Mouse (Mus musculus): Measurements from ENCODE around the gene Plppr5.

Gene Plppr5

DNA sequence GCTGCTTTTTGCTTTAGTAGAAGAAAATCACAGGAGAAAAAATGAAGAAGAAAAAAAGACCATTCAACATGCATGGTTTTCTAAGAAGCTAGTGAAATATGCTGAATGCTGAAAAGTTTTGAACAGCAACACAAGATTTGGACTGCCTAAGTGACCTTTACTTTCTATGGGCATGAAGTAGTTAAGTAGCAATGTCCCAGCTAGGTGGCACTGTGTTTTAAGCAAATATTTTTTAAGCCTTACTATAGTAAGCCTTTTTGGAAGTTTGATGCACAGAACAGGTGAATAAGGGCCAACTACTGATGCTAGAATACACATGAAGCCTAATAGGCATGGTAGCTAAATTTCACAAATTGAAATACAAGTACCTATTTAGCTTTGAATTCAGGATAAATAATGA lies 134.2 kb downstream of the Plppr5 start:
- DNase-seq (ENCODE audit: low spot score): no peak

DNA sequence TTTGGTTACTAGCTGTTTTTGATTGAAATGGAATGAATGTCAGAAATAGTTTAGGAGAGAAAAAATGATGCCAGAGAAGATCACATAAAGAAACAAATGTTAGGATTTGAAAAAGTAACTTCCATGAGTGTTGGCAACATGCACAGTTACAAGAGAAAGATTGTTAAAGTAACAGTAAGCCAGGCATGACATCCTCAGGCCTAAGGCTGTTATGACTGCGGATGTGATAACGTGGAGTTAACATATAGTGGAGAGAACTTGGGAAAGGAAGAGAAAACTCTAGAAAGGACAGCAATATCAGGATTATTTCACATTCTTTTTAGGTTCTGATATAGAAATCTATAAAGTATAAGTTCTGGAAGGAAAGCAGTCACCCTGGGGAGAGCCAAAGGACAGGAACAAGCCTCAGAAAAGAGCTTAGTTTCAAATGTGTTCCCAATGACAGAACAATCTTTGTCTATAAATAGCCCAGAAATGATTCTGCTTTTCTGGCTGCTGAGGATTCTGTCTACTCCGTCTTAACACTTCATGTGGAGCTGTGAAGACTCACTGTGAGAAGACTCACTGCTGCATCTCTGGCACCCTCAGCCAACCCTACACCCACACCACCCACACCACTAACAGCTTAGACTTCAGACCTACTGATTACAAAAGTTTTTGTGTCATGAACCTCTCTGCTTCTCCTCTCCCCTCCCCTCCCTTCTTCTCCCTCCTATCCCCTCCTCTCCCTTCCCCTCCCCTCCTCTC lies 142.1 kb downstream of the Plppr5 start:
- no peak for DNase-seq (ENCODE audit: low spot score)

DNA sequence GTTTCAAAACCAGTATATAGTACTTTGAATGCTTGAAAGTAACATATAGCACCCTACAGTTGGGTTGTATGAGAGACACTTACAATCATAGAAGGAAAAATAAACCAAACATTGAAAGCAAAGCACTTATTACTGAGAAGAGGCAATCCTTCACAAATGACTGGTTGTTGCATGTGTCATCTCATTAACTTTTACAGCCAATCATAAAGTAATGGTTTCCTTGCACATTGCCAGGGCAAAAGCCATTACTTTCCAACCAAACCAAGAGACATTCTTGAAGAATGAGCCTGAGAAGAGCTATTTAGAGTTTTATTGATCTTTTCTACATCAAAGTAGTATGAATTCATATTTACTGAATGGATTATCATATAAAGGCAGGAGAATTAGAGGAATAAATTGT lies 148.8 kb downstream of the Plppr5 start:
- DNase-seq (ENCODE audit: low spot score): no peak

DNA sequence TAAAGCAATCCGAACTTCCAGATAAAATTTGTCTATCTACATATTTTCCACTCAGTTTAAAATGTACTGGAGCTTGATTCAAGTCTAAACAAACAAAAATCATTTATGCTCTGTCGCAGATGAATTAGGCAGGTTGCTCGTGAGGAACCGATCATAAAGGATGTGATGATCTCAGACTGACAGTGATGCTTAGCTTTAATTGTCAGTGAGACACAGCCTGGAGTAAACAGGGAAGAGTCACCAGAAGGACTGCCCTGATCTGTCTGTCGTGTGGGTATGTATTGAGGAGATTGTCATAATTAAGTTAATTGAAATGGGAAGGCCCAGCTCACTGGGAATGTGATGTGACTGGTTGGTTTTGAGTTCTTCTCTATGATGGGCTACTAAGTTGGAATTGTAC lies 149.9 kb downstream of the Plppr5 start:
- peak; percentile 55 for DNase-seq (ENCODE audit: low spot score)

DNA sequence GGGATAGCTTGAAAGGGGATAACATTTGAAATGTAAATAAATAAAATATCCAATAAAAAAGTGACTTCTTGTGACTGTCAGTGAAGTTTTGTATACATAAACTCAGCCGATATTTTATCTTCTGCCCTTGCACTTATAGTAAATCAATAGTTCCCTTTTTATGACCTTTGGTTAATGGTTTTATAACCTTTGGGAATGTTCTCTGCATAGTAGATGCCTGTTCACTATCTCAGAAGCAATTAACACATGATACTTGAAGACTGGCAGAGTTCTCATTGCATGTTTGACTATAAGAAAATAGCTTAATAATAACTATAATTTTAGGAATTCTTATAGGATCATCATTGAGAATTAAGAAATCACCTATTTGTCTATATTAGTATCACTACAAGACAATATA lies 150.9 kb downstream of the Plppr5 start:
- DNase-seq (ENCODE audit: low spot score): no peak

DNA sequence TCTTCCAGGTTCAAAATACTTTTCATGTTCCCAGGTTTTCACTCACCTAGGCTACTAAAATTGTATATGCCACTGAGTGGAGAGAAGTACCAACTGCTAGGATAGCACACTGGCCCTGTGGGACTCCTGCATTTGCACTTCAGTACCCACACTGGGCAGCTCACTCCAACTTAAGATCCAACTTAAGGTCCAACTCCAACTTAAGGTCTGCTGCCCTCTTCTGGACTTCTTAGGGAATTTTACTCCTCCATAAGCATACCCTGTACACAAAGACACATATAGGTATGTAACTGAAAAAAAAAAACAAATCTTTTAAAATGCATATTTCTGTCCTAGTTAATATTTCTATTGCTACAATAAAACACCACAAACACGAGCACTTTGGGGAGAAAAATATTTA lies 153.5 kb downstream of the Plppr5 start:
- DNase-seq (ENCODE audit: low spot score): peak; percentile 42

DNA sequence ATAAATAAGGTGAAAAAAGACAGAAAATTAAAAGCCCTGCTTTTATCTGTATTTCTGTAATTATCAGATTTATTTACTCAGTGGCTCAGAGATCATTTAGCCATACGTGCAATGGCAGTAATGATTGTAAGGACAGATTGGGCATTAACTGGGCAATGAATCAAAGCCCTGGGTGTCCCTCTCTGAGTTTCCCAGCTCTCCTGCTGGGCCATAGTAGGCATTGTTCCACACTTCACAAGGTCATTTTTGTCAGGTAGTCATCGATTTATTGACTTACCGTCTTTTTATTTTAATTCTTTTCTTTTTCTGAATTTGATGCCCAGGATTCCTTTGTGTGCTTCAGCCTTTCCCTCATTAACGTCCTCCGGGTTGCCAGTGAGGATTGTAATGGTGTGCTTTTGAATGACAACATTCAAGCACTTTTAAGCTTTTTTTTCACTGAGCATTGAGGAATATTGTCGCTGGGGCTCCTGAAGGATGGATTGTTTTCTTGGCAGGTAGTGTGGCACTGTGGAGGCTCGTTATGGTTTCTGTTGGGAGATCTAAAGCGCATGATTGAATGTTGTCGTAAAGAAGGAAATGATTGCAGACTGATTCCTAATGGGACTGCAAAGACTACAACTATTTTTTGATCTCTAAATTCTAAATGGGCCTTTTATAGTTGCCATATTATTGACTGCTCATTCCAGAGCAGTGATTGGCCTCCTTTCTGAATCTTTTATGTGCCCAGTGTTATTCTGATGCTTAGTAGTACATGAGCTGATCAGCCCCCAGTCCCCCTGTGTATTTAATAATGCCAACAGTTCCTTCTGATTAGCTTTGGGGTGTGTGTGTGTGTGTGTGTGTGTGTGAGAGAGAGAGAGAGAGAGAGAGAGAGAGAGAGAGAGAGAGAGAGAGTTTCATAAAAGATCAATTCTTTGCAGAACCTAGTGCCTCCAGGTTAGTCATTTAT lies 154.8 kb downstream of the Plppr5 start:
- DNase-seq (ENCODE audit: low spot score): no peak

DNA sequence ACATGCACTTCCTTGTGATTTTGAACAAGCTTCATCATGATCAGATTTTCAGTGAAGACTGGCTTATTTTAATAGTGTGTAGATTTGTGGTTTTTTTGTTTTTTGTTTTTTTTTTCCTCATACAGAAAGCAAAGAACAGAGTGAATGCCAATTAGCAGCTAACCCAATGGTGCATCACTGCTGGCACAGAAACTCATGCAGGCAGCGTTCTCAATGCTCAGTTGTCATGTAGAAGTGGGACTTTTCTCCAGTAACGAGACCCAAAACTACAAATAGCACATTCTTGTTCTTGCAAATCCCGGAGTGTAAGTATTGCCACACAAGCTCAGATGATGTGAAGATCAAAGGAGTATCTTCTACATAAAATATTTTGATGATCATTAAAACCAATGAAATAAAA lies 156.9 kb downstream of the Plppr5 start:
- peak; percentile 27 for DNase-seq (ENCODE audit: low spot score)

DNA sequence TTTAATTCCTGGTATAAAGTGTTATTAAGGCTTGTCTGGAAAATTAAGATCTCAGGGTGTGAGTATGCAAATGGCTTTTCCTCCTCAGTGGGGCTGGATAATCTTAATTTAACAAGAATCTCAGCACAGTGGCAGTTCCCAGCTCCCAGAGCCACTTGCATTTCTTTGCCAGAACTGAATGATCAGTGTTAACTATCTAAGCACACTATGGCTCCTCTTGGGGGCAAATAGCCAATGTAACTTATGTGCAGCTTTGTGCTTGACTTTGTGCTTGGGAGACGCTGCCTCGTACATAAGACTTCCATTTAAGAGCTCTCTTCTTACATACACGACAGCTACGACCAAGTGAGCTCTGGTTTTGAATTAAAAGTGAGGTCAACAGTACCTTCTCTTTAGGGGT lies 158.0 kb downstream of the Plppr5 start:
- no peak for DNase-seq (ENCODE audit: low spot score)
